Mouse (Mus musculus) embryo, embryonic 10 days (tissue): ENCODE data around the gene Add3.
"Not testable (repeated sequence)": the region's sequence is repeated elsewhere in the genome, so short reads cannot be mapped to it uniquely, and the experiment has no call there.

Experiments used
- DNase-seq: peaks from one replicate; pipeline ENCODE4 v3.0.0-alpha.2; 2015; ENCODE audit warnings: low spot score

Gene Add3

GRCm38 (mm10) chr19:53193964-53194582 lies 53.8 kb downstream of the Add3 start:
- DNase-seq, result no peak

GRCm38 (mm10) chr19:53194751-53195520 lies 54.7 kb downstream of the Add3 start:
- no peak for DNase-seq

- no peak for DNase-seq
These were observed 56.7 kb downstream of the Add3 start for GRCm38 (mm10) chr19:53196961-53197360.

GRCm38 (mm10) chr19:53197766-53198165 lies 57.5 kb downstream of the Add3 start:
- DNase-seq, result no peak

GRCm38 (mm10) chr19:53198706-53199572 lies 58.7 kb downstream of the Add3 start:
- DNase-seq, result no peak

- no peak for DNase-seq
These were observed 59.5 kb downstream of the Add3 start for GRCm38 (mm10) chr19:53199711-53200110.

GRCm38 (mm10) chr19:53202116-53202515 lies 61.9 kb downstream of the Add3 start:
- DNase-seq, result no peak

GRCm38 (mm10) chr19:53206986-53207385 lies 66.7 kb downstream of the Add3 start:
- DNase-seq, result no peak

GRCm38 (mm10) chr19:53208830-53209229 lies 68.6 kb downstream of the Add3 start:
- no peak for DNase-seq

- DNase-seq, result no peak
These were observed 70.0 kb downstream of the Add3 start for GRCm38 (mm10) chr19:53210251-53210650.

- DNase-seq, result no peak
These were observed 75.1 kb downstream of the Add3 start for GRCm38 (mm10) chr19:53215352-53215751.

GRCm38 (mm10) chr19:53216761-53217538 lies 76.7 kb downstream of the Add3 start:
- no peak for DNase-seq

- no peak for DNase-seq
These were observed 77.6 kb downstream of the Add3 start for GRCm38 (mm10) chr19:53217837-53218236.

GRCm38 (mm10) chr19:53219305-53219704 lies 79.1 kb downstream of the Add3 start:
- no peak for DNase-seq

GRCm38 (mm10) chr19:53221186-53221585 lies 80.9 kb downstream of the Add3 start:
- no peak for DNase-seq

GRCm38 (mm10) chr19:53225249-53226070 lies 85.2 kb downstream of the Add3 start:
- DNase-seq, result not testable (repeated sequence)

- DNase-seq, result no peak
These were observed 86.4 kb downstream of the Add3 start for GRCm38 (mm10) chr19:53226651-53227050.

- DNase-seq, result no peak
These were observed 88.0 kb downstream of the Add3 start for GRCm38 (mm10) chr19:53228064-53228794.

GRCm38 (mm10) chr19:53230942-53231815 lies 90.9 kb downstream of the Add3 start:
- DNase-seq, result no peak
